Mouse (Mus musculus): ENCODE measurements around the gene Gm12355.
A peak's percentile ranks its signal among the peaks of the same experiment; 100 is the strongest.

DNA sequence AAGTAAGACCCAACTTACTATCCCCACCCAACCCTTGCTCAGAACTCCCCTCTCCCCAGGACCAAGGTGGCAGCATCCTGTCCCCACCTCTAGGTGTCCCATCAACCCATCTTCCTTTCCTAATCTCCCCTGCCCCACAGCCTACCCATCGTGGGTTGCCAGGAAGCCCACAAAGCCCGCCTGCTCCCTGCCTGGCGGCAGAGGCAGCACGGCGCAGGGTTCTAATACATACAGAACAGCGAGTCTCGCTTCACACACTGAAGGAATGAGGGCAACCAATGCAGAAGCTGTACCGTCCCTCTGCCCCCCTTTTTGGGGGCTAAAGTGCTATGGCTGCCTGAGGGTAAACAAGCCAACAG lies 43.5 kb downstream of the Gm12355 start:
- TF ChIP-seq CTCF (IDR thresholded peaks at IDR 0.05; ENCODE audit: low read depth) (peak; percentile 54), EP300 (IDR thresholded peaks at IDR 0.05; ENCODE audit: low read depth) (no peak)
